Mouse (Mus musculus) heart, embryonic 14.5 days (tissue): ENCODE results near the gene Ulk3. TPM values are rescaled to one million over a fixed set of nuclear protein-coding genes. Genes with fewer than 3 reads are reported as not detected.

Experiments
- ATAC-seq: fragments of 200-750 bp; cut with Nextera tagmentation; 2 replicates; pipeline ENCODE4 v1.8.0; 2017; ENCODE audit warnings: low read depth, moderate TSS enrichment; ENCODE audit not compliant: insufficient number of reproducible peaks, insufficient read depth, low FRiP score
- H3K27ac ChIP-seq, 2 experiments: fragments of 200-500 bp in 1 of 2; fragments of 300-500 bp in 1 of 2; sonication (generic) in 1 of 2; replicated peaks in 1 of 2; 2 replicates each; pipeline ENCODE4 v1.5.1; 2012 to 2014; ENCODE audit warnings: low read depth in 2 of 2, low read length in 2 of 2, control low read depth in 1 of 2, mild to moderate bottlenecking in 1 of 2, mixed read lengths in 1 of 2; ENCODE audit not compliant: control insufficient read depth in 1 of 2, insufficient read depth in 1 of 2
- H3K27me3 ChIP-seq: fragments of 300-500 bp; sonication (generic); 2 replicates; pipeline ENCODE4 v1.6.1; 2014; ENCODE audit warnings: mild to moderate bottlenecking, low read length, control low read depth; ENCODE audit not compliant: control insufficient read depth, insufficient read depth
- H3K36me3 ChIP-seq: fragments of 300-500 bp; sonication (generic); 2 replicates; pipeline ENCODE4 v1.6.1; 2014; ENCODE audit warnings: mild to moderate bottlenecking, control low read depth, low read length, mixed read lengths; ENCODE audit not compliant: control insufficient read depth, insufficient read depth
- H3K4me1 ChIP-seq, 2 experiments: fragments of 200-500 bp in 1 of 2; fragments of 300-500 bp in 1 of 2; sonication (generic) in 1 of 2; 2 replicates each; pipeline ENCODE4 v1.6.1; 2012 to 2014; ENCODE audit warnings: low read length in 2 of 2, control low read depth in 1 of 2, mixed read lengths in 1 of 2; ENCODE audit not compliant: control insufficient read depth in 2 of 2, insufficient read depth in 2 of 2
- H3K4me2 ChIP-seq: fragments of 300-500 bp; sonication (generic); 2 replicates; pipeline ENCODE4 v1.6.1; 2014; ENCODE audit warnings: mild to moderate bottlenecking, low read length
- H3K4me3 ChIP-seq, 2 experiments: fragments of 200-500 bp in 1 of 2; fragments of 300-500 bp in 1 of 2; sonication (generic) in 1 of 2; 2 replicates each; pipeline ENCODE4 v1.5.1; 2012 to 2014; ENCODE audit warnings: low read length in 2 of 2, mild to moderate bottlenecking in 2 of 2, control low read depth in 1 of 2, low read depth in 1 of 2, moderate library complexity in 1 of 2; ENCODE audit not compliant: control insufficient read depth in 1 of 2, insufficient read depth in 1 of 2
- H3K9ac ChIP-seq: fragments of 300-500 bp; sonication (generic); 2 replicates; pipeline ENCODE4 v1.6.1; 2014; ENCODE audit warnings: mild to moderate bottlenecking, low read length
- H3K9me3 ChIP-seq: fragments of 300-500 bp; sonication (generic); 2 replicates; pipeline ENCODE4 v1.6.1; 2016; ENCODE audit warnings: low read length, control low read depth; ENCODE audit not compliant: control insufficient read depth
- WGBS: fragments of 180-500 bp; shearing (Covaris S2); extraction: QIAGEN DNeasy Blood & Tissue Kit; methylation state at CpG from one replicate; pipeline ENCODE4 v1.1.7; 2014; 5-methylcytosine and 5-hydroxymethylcytosine counted together
- polyA plus RNA-seq: library from polyadenylated mRNA; unstranded; fragments of >200 nt; fragmentation: Nextera tagmentation; extraction: Ambion mirVana; gene quantifications from 2 replicates; pipeline ENCODE4 v1.2.1, GENCODE M21; 2014

Ulk3 gene
- polyA plus RNA-seq, 1 experiment from 2014 or later, result 10.9 TPM

- H3K27ac ChIP-seq, result no peak overlapping the region
- peaks cover 21 to 22% of the 10 kb centered on the region in 2 experiments for H3K4me1 ChIP-seq
- no peak overlapping the region for H3K9ac ChIP-seq
- H3K36me3 ChIP-seq, result peaks cover 50% of the 10 kb centered on the region
- no peak for ATAC-seq
- 39% methylated on average over 9 of the region's 9 CpGs for WGBS
- H3K4me2 ChIP-seq, result no peak overlapping the region
- H3K4me3 ChIP-seq, result no peak overlapping the region
- no peaks in the 10 kb centered on the region for H3K9me3 ChIP-seq
- no peaks in the 10 kb centered on the region for H3K27me3 ChIP-seq
Observed at GRCm38 (mm10) chr9:57594174-57594509, 4.9 kb downstream of the Ulk3 start.

GRCm38 (mm10) chr9:57597265-57597664 lies 8.0 kb downstream of the Ulk3 start:
- peaks cover 38% of the 10 kb centered on the region for H3K36me3 ChIP-seq
- WGBS, result 82% methylated on average over 8 of the region's 8 CpGs
- ATAC-seq, result no peak
- H3K4me2 ChIP-seq, result no peak overlapping the region
- H3K27me3 ChIP-seq, result no peaks in the 10 kb centered on the region
- 0 out of 2 replicates have a peak overlapping the region, but pooled peaks have one; percentile 27 for H3K9ac ChIP-seq
- H3K4me3 ChIP-seq, result no peak overlapping the region
- H3K9me3 ChIP-seq, result no peaks in the 10 kb centered on the region
- H3K4me1 ChIP-seq, result peaks cover 41 to 48% of the 10 kb centered on the region in 2 experiments
- H3K27ac ChIP-seq, result no peak overlapping the region

GRCm38 (mm10) chr9:57597929-57598382 lies 8.7 kb downstream of the Ulk3 start:
- WGBS, result 16% methylated on average over 4 of the region's 4 CpGs
- Histone ChIP-seq H3K4me3 (no peak overlapping the region), H3K4me2 (no peak overlapping the region), H3K9me3 (no peaks in the 10 kb centered on the region), H3K4me1 (peaks cover 42 to 51% of the 10 kb centered on the region in 2 experiments), H3K27ac (no peak overlapping the region; a peak in 1 of 4 replicates), H3K36me3 (peaks cover 31% of the 10 kb centered on the region), H3K27me3 (no peaks in the 10 kb centered on the region), H3K9ac (no peak overlapping the region)
- no peak for ATAC-seq

- H3K27me3 ChIP-seq, result peaks cover 2% of the 10 kb centered on the region; the same call in 1 of the 2 replicates
- no peak overlapping the region for H3K27ac ChIP-seq
- H3K4me2 ChIP-seq, result no peak overlapping the region
- H3K4me1 ChIP-seq, result peaks cover 40 to 51% of the 10 kb centered on the region in 2 experiments
- no peaks in the 10 kb centered on the region for H3K9me3 ChIP-seq
- H3K4me3 ChIP-seq, result no peak overlapping the region
- H3K36me3 ChIP-seq, result peaks cover 20% of the 10 kb centered on the region
- WGBS, result 64% methylated on average over 8 of the region's 8 CpGs
- no peak overlapping the region for H3K9ac ChIP-seq
- ATAC-seq, result no peak
Observed at GRCm38 (mm10) chr9:57598851-57599563, 9.8 kb downstream of the Ulk3 start.

GRCm38 (mm10) chr9:57600620-57601352 lies 11.5 kb downstream of the Ulk3 start:
- 2% methylated on average over 3 of the region's 3 CpGs for WGBS
- ATAC-seq, result peak; percentile 32; the same call in 1 of the 2 replicates
- no peak overlapping the region for H3K4me2 ChIP-seq

GRCm38 (mm10) chr9:57601353-57601706 lies 12.1 kb downstream of the Ulk3 start:
- Histone ChIP-seq H3K27ac (no peak overlapping the region), H3K9me3 (no peaks in the 10 kb centered on the region), H3K4me2 (no peak overlapping the region), H3K36me3 (peaks cover under 1% of the 10 kb centered on the region; the same call in 1 of the 2 replicates), H3K27me3 (peaks cover 24% of the 10 kb centered on the region), H3K4me3 (no peak overlapping the region), H3K4me1 (peaks cover 42 to 56% of the 10 kb centered on the region in 2 experiments), H3K9ac (peak overlapping the region; percentile 17; the same call in 1 of the 2 replicates)
- 21% methylated on average over 2 of the region's 2 CpGs for WGBS
- no peak for ATAC-seq

More at GRCm38 (mm10) chr9:57600620-57601352, 11.5 kb downstream of the Ulk3 start:
- H3K4me1 ChIP-seq, result peaks cover 39 to 51% of the 10 kb centered on the region in 2 experiments
- no peak overlapping the region for H3K9ac ChIP-seq
- H3K27ac ChIP-seq, result no peak overlapping the region
- no peaks in the 10 kb centered on the region for H3K9me3 ChIP-seq
- H3K27me3 ChIP-seq, result peaks cover 19% of the 10 kb centered on the region
- H3K4me3 ChIP-seq, result no peak overlapping the region
- H3K36me3 ChIP-seq, result peaks cover 4% of the 10 kb centered on the region; the same call in 1 of the 2 replicates

GRCm38 (mm10) chr9:57602098-57602497 lies 12.8 kb downstream of the Ulk3 start:
- peaks cover 42 to 57% of the 10 kb centered on the region in 2 experiments for H3K4me1 ChIP-seq
- H3K27ac ChIP-seq, result no peak overlapping the region
- H3K4me2 ChIP-seq, result no peak overlapping the region
- WGBS, result 12% methylated on average over 8 of the region's 8 CpGs
- H3K36me3 ChIP-seq, result no peaks in the 10 kb centered on the region
- H3K9ac ChIP-seq, result no peak overlapping the region
- ATAC-seq, result no peak
- H3K27me3 ChIP-seq, result peaks cover 32% of the 10 kb centered on the region
- H3K4me3 ChIP-seq, result no peak overlapping the region
- H3K9me3 ChIP-seq, result no peaks in the 10 kb centered on the region
